Mouse (Mus musculus) frontal cortex, postnatal 36 days (tissue): ENCODE measurements around the gene Arhgap42.
A peak's percentile ranks its signal among the peaks of the same experiment; 100 is the strongest.

Source experiments
- DNase-seq, 2 experiments: peaks; one replicate each; pipeline ENCODE4 v3.0.0; 2022; ENCODE audit warnings: low spot score in 2 of 2

Gene Arhgap42

DNA sequence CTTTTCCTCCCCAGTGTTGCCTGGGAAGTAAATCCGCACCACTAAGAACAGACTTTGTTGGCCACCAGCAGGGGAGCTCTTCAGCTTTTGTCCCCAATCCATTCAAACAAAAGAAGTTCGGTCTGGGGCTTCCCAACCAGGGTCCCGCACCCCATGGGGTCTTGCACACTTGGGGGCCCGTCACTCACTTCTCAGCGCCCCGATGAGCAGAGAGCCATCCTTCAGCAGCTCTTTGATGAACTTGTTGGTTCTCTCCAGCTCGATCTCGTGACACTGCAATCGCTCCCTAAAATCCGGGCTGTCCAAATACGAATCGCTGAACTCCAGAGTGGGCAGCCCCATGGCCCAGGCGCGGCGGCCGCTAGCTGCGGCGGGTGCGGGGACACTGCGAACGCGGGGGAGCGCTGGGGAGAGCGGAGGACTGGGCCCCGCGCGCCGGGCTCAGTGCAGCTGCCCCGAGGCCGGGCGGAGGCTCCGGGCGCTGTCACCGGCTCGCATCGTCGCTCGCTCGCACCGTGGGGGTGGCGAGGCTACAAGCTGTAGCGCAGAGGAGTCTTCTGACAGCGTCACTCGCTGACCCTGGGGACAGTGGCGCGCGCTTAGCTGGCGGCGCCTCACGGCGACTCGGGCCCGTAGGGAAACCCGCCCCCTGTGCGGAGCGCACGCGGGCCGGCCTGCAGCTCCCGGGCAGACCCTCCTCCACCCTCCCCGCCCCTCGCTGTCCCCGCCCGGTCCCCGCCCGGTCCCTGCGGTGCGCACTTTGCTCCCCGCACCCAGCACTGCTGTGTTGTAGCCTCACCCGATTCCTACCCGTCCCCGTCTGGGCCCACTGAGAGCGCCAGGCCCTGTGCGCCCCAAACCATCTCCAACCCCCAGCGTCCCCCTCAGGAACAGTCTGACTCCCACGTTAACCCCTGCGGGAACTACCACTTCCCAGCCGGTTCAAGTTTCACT lies at the start of gene Arhgap42:
Arhgap42 (minus strand) TSS at position 664 of the 954 bp plus-strand sequence.
- DNase-seq = peak; percentile 52 to 60

DNA sequence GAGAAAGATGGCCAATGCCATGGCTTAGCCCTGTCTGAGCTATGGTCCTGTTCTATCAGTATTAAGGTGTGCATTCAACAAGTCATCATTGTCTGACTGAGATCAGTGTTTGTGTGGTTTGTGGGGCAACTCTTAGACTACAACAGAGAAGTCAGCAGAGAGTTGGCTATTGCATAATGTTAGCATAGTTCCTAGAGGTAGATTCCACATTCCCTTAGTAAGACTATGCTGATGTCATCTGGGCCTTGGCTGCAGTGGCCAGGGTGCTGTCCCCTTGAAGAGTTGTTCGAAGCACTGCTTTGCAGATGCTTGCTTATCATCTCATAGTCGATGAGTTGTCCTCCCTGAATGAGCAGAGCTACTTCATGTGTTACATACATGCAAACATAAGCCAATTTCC lies 49.2 kb upstream of the Arhgap42 start:
- no peak for DNase-seq

DNA sequence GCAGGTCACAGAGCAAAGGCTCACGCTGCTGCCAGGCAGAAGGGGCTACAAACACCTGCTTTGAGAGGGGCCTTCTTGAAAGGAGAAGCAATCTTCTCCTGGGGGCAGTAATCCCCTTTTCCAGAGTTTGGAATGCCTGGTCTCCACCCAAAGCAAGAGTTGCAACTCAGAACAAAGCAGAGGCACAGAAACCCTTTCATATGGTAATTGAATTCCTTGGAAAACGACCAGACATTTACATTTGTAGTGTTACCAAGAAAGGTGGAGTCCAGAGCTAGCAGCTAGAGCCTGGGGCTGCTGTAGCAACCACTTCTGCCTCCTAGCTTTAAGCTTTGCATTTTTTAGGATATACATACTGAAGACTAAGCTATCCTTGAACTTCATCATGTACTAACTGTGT lies 30.4 kb upstream of the Arhgap42 start:
- no peak for DNase-seq

DNA sequence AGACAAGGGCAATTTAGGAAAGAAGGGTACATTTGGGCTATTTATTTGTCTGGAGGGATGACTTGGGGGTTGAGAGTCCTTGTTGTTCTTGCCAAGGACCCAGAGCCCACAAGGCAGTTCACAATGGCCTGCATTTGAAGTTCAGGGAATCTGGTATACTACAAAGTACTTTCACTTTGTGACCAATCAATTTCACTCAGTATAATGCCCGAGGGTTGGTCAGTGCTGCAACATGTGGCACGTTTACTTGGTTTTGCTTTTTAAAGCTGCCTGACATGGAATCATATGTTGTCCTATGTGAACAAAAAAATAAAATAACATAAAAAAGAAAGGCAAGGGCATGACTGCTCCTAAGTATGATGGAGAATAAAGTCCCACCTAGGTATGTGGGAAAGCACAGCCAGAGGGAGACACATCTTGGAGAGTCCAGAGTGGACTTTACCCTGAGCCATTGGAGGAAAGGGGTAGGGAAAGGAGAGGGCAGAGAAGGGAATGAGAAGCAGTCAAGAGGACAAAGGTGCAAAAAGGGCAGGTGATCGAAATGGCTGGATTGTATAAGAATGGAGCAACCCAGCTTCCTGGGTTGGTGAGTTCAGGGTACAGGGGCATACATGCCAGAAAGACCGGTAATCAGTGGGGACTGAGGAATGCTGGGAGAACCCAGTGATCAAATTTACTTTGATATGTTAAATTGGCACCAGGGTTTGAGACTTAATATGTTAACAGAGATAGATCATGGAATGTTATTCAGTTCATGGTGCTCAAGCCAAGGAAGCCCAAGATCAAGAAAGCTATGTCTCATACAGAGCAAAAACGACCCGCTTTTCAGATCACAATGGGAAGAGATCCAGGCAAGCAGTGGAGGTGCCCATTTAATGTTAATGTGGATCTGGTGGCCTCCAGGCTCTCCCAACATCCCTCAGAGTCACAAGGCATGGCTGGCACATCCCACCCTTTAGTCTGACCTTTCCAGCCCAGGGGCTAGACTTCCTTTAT lies 29.0 kb upstream of the Arhgap42 start:
- DNase-seq = no peak

DNA sequence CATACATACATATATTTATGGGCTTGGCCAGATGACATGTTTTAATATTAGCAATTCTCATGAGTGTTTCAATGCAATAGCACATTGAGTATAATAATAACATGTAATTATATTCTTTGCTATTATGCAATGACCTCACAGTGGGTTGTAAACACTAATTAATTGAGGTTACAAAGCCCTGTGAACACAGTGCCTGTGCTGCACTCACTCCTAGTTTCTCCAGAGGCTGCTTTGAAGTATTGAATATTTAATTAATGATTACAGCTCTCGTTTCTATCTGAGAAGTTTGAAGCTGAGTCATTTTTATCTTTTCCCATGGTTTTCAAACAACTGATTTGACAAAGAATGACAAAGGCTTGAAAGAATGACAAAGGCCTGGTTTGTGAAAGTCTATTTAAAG lies 24.6 kb upstream of the Arhgap42 start:
- DNase-seq = no peak

DNA sequence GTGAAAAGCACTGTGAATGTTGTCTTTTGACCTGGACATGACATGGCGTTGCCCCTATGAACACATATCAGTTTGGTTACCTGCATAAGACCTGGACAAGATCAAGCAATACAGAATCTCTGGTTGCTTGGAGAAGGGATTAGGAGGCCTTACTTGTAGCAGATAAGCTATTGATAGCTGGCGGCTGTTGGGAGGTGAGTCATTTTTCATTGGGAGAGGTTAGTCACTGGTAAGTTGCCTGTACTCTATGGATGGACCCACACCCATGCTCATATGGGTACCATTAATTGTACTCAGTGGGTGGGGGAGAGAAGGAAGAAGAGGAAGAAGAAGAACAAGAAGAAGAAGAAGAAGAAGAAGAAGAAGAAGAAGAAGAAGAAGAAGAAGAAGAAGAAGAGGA lies 23.6 kb upstream of the Arhgap42 start:
- DNase-seq = no peak

DNA sequence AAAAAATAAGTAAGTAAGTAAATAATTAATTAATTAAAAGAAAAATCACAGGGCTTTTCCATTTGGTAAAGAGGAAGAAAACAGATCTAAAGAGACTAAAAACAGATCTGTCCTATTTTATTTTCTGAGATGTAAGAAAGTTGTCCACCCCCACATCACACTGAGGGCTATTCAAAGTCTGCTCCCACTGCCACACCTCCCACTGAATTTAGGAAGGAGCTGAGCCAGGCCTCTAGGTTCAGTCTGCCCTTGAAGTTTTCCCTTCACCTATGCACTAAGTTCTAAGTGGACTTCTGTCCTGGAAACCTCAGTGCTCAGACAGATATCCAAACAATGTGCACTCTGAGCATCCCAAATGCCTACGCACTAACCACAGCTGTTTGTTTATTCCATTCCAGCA lies 15.9 kb upstream of the Arhgap42 start:
- DNase-seq = peak; percentile 15 to 55

DNA sequence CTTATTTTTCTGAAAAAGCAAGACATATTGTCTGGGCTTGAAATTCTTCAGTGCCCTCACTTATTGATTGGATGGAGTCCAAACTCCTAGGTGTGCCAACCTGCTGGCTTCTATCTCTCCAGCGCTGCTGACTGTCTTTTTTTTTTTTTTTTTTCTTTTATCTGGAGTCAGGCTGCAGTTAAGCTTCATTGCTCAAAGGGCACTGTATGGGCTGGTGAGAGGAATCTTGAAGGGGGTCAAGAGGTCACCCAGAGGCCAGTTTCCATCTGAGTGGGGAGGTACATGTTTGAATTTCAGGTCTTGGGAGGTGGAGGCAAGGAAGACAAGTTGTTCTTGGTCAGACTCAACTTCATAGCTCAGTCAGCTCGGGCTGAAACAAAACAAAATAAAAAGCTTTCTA lies 9.6 kb upstream of the Arhgap42 start:
- DNase-seq = no peak

DNA sequence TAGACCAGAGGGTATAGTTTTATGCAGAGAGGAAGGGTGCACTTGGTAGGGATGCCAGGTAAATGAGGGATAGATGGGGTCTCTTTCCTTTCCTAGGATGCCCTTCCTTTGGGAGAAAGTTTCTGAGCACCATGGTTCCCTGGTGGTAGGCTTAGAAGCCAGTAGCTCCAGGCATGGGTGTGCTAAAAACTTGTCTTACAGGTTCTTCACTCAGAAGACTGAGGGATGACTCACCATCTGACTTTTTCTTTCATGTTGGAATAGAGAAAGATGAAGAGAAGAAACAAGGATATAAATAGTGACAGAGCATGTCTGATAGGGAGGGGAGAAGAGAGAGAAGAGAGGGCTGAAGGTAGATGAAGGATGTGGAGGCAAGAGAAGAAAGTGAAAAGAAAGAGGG lies 7.1 kb upstream of the Arhgap42 start:
- no peak for DNase-seq

DNA sequence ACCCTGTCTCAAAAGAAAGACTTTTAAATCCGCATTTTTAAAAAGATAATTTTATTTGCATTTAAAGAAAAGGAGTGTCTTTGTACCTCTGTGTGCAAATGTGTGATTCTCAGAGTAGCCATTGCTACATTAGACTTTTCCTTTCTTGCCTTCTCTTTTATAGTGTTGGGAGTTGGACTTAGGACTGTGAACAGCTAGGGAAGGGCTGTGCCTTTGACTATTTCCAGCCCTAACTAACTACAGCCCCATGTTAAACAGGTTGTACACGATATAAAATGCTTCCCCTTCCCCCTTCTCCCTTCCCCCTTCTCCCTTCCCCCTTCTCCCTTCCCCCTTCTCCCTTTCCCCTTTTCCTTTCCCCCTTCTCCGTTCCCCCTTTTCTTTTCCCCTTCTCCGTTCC lies 4.9 kb upstream of the Arhgap42 start:
- DNase-seq = no peak

DNA sequence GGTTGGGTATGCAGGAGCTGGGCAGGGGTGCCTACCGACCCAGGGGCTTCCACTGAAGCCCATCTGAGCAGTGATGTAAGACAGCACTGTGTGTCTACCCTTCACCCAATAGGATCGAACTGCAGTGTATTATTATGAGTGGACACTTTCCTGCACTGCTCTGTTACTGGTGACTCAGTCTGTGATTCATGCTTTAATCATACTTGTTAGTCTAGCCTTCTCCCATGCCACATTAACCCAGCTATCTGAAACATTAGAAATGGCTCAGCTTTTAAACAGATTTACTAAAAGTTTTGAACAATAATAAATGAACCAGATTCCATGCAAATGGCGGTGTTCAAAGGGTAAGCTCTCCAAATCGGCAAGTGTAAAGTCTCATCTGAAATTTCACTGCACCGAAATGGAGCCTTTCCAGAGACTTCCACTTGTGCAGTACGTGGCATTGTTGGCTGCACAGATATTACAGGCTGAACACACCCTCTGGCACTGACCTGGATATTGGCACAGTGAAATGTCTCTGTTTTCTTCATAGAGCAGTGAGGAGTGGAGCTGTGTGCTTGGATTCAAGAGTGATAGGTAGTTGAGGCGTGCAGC lies 2.4 kb upstream of the Arhgap42 start:
- DNase-seq = no peak

DNA sequence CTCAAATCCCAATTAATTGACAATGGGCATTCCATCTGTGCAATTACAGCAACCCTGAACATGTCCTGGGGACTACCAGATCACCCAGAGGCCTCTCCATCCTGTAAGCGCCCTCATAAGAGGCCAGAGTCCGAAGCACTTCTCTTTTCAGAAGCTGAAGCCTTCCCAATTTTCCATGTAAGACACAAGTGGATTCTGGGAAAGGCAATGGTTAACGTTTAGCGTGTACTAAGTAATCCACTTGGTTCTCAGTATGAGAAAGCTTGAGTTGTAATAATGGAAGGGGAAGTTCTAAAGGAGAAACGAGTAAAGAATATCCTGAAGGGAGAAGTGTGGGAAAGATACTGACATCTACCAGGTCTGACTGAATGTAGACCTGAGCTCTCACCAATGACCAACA lies 1.4 kb downstream of the Arhgap42 start:
- DNase-seq = no peak

DNA sequence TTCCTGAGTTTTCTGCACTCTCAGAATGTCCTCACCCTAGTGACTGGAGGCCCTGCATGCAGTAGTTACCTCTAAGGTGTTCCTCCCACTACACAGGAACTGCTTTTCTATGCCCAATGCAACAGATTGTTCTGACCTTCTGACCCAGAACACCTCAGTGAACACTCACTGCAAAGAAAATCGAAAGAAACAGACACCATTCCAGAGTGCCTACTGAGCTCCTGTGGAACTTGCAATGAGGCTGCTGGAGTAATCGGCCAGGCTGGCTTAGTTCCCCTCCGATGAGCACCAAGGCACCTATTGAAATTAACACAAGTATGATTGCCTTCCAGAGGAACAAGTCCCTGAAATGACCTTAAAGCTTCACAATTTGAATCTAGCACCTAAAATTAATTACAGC lies 9.2 kb downstream of the Arhgap42 start:
- no peak for DNase-seq

DNA sequence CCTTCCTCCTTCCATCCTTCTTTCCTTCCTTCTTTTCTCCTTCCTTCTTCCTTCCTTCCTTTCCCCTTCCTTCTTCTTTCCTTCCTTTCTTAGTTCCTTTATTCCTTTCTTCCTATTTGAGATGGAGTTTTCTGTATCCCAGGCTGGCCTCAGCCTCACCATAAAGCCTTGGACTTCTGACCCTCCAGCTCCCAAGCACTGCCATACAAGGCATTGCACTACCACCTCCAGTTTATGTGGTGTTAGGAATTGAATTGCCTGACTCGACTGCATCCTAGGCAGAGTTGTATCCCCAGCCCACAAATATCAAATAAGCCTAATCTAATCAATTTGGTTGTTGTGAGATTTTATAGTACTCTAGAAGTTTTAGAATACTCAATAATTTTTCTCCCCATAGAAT lies 14.1 kb downstream of the Arhgap42 start:
- no peak for DNase-seq

DNA sequence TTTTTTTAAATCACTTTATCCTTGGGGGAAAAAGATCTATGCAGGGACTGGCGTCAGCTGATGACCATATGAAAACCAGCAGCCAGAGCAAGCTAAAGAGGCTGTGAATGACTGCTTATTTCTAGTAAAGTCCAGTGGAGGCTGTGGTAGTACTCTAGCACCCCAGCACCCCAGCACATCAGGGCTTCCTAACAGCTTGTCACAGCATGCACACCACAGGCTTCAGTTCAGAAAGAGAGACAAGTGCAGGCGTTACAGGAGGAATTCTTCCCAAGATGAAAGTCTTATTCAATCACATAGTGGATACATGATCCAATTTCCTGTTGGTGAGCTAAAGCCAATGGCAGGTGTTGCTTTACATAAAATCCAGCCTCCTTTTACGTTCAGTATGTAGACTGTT lies 15.5 kb downstream of the Arhgap42 start:
- no peak for DNase-seq

DNA sequence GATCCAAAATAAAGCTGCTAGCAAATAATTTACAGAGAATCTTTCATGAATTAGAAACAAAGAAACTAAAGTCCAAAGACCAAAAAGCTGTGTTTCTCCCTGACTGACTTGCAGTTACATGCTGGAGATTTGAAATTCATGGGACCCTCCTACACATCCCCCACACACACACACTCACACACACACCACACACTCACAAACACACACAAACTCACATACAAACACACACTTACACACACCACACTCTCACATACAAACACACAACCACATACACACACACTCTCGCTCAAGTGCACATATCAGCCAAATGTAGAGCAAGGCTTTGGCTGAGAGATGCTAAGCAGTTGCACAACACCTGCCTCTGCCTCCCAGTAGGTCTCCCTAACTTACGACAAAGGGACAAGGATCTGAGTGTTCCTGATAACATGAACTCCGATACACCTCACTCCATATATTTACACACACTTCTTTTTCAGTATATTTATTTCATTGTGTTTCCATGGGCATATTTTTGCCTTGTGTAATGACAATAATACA lies 16.9 kb downstream of the Arhgap42 start:
- DNase-seq = no peak

DNA sequence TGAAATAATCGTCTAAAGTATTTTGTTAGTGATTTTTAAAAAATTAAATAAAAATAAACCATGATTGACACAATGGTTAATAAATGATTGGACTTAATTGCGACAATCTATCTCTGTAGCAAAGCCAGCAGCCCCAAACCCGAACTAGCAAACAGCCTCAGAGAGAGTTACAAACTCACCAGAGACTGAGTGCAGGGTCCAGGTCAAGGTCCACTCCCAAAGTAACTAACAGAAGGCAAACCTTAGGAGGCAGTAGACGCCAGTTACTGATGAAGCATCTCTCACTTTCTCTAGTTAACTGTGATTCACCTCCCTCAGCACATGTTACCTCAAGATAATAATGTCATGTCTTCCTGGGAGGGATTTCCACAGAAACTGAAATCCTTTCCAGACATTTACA lies 17.7 kb downstream of the Arhgap42 start:
- no peak for DNase-seq

DNA sequence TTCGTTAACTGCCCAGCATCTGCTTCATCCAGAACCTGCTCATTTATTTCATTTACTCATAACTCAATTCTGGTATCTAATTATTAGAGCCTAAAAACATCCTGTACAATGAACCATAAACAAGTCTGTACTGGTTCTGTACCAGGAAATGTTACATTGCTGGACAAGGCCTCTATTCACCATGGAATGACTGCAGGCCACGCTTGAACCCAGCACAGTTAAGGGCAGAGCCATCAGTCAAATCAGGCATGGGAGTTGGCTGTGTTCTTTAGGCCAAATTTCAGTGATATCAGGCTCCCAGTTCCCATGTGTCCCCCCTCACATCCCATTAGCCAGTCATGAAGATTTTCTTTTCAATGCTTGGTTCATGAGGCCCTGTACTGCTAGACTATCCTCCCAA lies 20.6 kb downstream of the Arhgap42 start:
- no peak for DNase-seq

DNA sequence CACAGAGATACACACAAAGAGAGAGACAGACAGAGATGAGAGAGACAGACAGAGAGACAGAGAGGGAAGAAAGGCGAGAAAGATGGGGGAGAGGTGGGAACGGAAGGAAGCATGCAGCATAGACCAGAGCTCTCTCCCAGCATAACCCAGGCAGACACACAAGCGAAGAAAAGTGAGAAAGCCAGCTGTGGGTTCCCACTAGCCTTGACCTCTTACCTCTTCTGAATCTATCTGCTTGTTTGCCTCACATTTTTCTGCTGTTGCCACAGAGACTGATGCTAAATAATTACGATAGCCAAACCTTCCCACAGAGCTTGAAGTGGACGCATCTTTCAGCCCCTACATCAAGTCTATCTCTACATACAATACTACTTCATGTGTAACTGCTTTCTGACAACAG lies 24.1 kb downstream of the Arhgap42 start:
- no peak for DNase-seq

DNA sequence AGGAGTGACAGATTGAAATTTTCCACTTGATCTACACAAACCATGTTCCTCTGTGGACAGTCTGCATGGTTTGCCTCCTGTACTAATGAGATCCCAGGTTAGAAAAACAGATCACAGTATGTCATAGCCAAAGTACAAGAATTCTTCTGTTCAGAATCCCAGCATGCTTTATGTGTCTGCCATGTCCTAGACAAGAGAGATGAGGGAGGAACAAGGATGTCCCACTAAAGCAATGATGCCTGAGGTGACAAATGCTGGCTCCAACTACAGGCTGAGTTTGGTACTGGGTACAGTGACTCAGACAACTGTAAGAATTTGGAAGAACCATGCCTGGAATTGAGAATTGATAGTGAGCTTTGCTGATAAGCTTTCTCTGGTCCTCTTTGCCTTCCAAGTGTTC lies 24.6 kb downstream of the Arhgap42 start:
- DNase-seq = no peak

DNA sequence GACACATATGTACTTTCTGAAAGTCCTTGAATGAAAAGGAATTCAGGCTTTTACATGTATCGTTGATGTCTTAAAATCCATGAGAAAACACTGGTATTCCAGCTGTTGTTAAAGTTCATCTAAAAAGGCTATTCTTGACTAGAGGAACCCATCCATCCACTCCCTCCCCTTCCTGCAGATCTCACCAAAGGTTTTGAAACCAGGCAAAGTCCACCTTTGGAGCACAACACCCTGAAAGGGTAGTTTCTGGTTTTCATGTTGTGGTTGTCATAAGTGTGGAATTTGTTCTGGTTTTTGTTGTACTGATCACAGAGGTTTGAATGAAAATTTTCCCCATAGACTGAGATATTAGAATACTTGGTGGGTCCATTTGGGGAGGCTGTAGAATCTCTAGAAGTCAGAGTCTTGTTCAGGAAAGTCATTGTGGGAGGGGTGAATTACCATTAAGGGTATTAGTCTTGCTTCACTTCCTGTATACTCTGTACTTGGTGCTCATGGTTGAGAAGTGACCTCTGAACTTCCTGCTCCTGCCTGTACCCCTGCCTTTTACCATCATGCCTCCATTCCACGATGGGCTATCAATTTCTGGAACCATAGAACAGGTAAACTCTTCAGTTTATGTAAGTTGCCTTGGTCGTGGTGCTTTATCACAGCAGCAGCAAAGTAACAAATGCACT lies 27.4 kb downstream of the Arhgap42 start:
- DNase-seq = no peak
